Mouse (Mus musculus): ENCODE measurements around the gene Madcam1.
A peak's percentile ranks its signal among the peaks of the same experiment; 100 is the strongest.
"Not testable (repeated sequence)": the region's sequence is repeated elsewhere in the genome, so short reads cannot be mapped to it uniquely, and the experiment has no call there.

The Madcam1 gene

DNA sequence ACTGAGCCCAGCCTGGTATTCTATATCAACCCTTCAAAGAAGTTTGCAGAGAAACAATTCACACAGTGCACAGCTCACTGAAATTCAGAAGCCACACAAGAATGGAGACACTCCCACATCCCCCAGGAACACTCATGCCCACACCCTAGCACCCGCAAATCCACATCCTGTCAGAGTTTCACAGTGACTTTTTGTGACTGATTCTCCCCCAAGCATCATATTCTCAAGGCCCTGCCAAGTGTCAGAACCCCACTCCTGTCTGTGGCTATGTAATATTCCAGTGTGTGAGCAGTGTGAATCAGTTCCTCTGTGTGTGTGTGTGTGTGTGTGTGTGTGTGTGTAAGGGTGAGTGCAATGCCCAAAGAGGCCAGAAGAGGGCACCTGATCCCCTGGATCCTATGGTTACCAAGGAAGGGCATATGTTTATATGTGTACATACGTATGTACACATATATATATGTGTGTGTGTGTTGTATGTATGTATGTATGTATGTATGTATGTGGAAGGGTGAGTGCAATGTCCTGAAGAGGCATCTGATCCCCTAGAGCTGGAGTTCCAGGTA, 27.7 kb downstream of the Madcam1 start:
- no peaks in the 10 kb centered on the region; the same call in 1 of the 2 replicates for H3K36me3 ChIP-seq (ENCODE audit: control insufficient read depth, insufficient read depth, low read length, poor library complexity, severe bottlenecking)
- DNase-seq (ENCODE audit: low read depth, low spot score): peak; percentile 32
- H3K27me3 ChIP-seq (ENCODE audit: control insufficient read depth, insufficient read depth, low read length, poor library complexity, severe bottlenecking): no peaks in the 10 kb centered on the region

DNA sequence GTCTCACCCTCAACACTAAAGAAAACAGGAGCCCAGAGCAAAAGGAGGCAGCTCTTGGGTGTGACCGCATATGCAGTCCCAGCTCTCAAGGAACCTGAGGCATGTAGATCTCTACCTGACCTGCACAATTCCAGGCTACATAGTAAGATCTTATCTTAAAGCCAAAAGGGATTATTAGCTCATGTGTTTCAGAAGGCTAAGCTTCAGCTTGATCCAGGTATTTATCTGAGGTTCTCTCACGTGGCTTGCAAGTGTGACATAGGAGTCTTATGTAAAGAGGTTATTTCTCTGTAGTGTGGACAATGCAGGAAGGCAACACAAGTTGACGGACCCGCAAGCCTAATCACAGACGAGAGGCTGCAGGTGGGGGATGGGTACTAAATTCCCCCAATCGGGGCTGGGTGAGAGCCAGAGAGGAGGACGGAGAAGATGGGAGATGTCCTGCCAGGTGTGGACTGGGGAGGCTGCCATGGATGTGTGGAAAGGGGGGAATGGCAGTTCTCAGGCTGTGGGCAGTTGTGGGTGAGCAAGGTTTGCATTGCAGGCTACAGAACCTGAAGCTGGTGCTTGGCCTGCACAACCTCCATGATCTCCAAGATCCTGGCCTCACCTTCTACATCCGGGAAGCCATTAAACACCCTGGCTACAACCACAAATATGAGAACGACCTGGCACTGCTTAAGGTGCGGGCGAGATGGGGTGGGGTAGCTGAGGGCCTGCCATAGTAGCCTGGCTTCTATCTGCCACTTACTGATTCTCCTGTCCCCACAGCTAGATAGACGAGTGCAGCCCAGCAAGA, 29.4 kb downstream of the Madcam1 start:
- no peak for DNase-seq (ENCODE audit: low read depth, low spot score)
- Histone ChIP-seq H3K36me3 (ENCODE audit: control insufficient read depth, insufficient read depth, low read length, poor library complexity, severe bottlenecking) (no peaks in the 10 kb centered on the region), H3K27me3 (ENCODE audit: control insufficient read depth, insufficient read depth, low read length, poor library complexity, severe bottlenecking) (no peaks in the 10 kb centered on the region)

DNA sequence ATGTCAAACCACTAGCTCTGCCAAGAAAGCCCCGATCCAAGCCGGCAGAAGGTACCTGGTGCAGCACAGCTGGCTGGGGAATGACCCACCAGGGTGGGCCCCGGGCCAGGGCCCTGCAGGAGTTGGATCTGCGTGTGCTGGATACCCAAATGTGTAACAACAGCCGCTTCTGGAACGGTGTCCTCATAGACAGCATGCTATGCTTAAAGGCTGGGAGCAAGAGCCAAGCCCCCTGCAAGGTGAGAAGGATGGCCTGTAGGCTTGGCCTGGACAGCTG, 30.0 kb downstream of the Madcam1 start:
- H3K27me3 ChIP-seq (ENCODE audit: control insufficient read depth, insufficient read depth, low read length, poor library complexity, severe bottlenecking): no peaks in the 10 kb centered on the region
- H3K36me3 ChIP-seq (ENCODE audit: control insufficient read depth, insufficient read depth, low read length, poor library complexity, severe bottlenecking): no peaks in the 10 kb centered on the region
- no peak for DNase-seq (ENCODE audit: low read depth, low spot score)

DNA sequence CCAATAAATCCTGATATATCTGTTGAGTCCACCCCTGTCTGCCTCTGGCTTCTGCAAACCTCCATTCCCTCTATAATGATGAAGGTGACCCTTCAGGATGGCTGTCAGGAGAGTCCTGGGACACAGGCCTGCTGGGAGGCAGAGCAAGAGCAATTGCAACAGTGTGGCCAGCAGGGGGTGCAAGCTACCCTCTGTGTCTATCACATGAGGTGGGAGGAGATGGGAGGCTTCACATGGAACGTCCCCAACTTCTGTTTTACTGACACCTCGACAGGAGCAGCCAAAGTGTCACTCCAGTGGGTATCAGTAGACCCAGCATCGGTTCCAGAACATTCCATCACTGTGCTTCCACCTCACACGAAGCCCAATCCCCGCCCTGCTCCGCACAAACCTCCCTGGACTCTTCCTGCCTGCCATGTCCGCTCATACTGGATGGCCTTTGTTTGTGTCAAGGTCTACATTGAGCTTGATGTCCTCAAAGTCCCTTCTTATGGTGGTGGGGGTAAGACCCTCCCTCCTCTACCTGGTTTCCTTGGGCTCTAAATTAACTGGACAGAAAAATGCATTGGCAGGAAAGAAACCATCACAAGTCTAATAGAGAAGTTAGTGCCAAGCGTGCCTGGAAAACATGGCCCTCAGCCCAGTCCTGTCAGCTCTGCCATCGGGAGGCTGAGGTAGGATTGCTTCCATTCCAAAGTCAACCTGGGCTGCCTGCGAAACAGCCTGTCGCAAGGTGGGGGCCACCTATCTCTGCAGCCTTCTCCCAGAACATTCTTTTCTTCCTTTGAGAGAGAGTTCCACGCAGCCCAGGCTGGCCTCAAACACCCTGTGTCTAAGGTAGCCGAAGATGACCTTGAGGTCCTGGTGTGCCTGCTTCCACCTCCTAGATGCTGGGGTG, 31.1 kb downstream of the Madcam1 start:
- Histone ChIP-seq H3K27me3 (ENCODE audit: control insufficient read depth, insufficient read depth, low read length, poor library complexity, severe bottlenecking) (no peaks in the 10 kb centered on the region), H3K36me3 (ENCODE audit: control insufficient read depth, insufficient read depth, low read length, poor library complexity, severe bottlenecking) (no peaks in the 10 kb centered on the region)
- DNase-seq (ENCODE audit: low read depth, low spot score): peak; percentile 84

DNA sequence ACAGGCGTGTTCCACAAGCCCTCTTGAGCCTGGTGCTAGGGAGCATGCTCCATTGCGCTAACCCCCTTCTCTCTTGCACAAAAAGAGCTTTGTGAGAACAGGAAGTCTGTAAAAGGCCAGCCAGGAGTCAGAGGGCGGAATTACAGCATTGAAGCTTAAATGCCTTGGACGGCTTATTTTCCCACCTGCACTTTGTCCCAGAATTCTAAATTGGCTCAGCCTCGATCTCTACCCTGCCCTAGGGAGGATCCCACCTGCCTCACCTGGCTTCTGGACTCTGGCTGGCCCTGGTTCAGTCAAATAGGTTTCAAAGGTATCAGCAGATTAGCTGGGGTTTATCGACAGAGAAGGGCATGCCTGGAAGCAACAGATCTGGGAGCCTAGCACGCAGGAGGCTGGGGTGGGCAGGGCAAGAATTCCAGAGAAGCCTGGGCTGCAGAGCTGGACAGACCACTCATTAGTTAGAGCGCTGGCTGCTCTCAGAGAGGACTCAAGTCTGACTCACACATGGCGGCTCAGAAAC, 31.8 kb downstream of the Madcam1 start:
- Histone ChIP-seq H3K36me3 (ENCODE audit: control insufficient read depth, insufficient read depth, low read length, poor library complexity, severe bottlenecking) (no peaks in the 10 kb centered on the region), H3K27me3 (ENCODE audit: control insufficient read depth, insufficient read depth, low read length, poor library complexity, severe bottlenecking) (no peaks in the 10 kb centered on the region)
- DNase-seq (ENCODE audit: low read depth, low spot score): no peak

DNA sequence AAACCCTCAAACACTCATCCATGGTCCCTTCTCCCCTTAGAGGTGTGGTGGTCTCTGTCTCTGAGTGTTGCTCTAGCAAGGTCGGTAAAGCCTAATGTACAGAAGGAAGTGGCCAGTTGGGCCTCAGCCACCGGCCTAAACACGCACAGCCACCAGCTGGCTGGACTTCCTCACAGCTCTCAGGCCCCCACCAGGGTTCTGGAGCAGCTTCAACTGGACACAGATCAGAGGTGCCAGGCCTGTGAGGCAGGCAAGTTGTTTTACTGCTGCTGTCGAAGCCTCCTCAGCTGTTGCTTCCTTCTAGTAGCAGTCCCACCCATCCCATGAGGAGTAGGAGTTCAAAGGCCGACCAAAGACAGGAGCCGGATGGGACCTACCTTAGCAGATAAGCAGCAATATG, 33.6 kb downstream of the Madcam1 start:
- no peak for DNase-seq (ENCODE audit: low read depth, low spot score)
- no peaks in the 10 kb centered on the region for H3K36me3 ChIP-seq (ENCODE audit: control insufficient read depth, insufficient read depth, low read length, poor library complexity, severe bottlenecking)
- H3K27me3 ChIP-seq (ENCODE audit: control insufficient read depth, insufficient read depth, low read length, poor library complexity, severe bottlenecking): no peaks in the 10 kb centered on the region

DNA sequence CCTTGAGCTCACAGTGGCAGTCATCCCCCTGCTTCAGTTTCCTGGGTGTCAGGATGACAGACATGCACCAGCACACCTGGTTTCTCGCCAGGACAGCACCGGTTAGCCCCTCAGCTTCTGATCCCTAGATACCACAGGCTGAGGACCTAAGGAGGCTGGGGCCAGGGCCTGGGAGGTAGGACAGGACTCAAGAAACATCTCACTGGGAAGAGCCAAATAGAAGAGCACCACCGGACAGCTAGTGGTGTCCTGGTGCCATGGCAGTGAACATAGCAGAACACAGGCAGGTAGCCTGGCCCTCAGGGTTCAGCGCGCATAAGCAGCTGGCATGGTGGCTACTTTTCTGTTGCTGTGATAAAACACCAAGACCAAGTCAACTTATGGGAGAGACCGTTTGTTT, 34.1 kb downstream of the Madcam1 start:
- Histone ChIP-seq H3K36me3 (ENCODE audit: control insufficient read depth, insufficient read depth, low read length, poor library complexity, severe bottlenecking) (no peaks in the 10 kb centered on the region), H3K27me3 (ENCODE audit: control insufficient read depth, insufficient read depth, low read length, poor library complexity, severe bottlenecking) (no peaks in the 10 kb centered on the region)
- DNase-seq (ENCODE audit: low read depth, low spot score): no peak

DNA sequence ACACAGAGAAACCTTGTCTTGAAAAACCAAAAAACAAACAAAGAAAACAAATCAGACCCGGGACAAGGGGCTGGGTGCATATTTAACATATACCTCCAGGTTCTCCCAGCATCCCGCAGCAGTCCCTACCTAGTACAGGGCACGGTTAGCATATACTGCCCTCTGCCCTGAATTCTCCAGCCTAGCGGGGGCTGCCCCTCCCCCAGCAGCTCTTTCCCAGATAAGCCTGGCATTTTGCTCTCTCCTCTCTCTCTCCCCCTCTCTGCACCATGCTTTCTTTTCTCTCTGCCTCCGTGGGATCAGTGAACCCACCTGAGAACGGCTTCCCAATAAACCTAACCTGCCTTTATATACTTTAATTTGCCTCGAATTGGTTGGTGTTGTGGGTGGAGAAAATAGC, 36.3 kb downstream of the Madcam1 start:
- Histone ChIP-seq H3K36me3 (ENCODE audit: control insufficient read depth, insufficient read depth, low read length, poor library complexity, severe bottlenecking) (no peaks in the 10 kb centered on the region), H3K27me3 (ENCODE audit: control insufficient read depth, insufficient read depth, low read length, poor library complexity, severe bottlenecking) (no peaks in the 10 kb centered on the region)
- no peak for DNase-seq (ENCODE audit: low read depth, low spot score)

DNA sequence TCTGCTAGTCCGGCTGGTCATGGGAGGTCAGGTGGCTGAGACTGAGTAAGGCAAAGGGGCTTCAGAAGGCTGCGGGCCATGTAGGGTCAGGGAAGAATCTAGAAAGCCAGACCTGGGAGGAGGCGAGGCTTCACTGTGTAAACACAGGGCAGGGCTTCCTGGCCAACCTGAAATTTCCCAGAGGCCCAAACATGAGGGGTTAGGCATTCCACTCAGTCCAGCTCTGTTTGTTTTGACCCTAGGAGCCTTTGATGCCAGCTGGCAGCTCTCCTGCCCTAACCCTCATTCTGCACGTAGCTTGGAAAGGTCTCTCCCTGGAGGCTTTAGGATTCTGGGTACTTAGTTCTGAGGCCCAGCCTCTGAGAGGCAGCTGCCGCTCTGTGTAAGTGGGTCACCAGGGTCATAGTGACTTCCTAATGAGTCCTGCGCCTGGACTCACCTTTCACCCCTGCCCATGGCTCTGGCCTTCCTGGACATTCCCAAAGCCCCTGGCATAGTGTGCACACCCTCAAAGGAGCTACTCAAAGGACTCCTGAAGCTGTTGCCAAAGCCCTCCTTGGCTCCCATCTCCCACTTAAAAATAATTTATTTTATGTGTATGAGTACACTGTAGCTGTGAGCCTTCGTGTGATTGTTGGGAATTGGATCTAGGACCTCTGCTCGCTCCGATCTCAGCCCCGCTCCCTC, 37.2 kb downstream of the Madcam1 start:
- DNase-seq (ENCODE audit: low read depth, low spot score): no peak
- H3K27me3 ChIP-seq (ENCODE audit: control insufficient read depth, insufficient read depth, low read length, poor library complexity, severe bottlenecking): no peaks in the 10 kb centered on the region
- no peaks in the 10 kb centered on the region for H3K36me3 ChIP-seq (ENCODE audit: control insufficient read depth, insufficient read depth, low read length, poor library complexity, severe bottlenecking)

DNA sequence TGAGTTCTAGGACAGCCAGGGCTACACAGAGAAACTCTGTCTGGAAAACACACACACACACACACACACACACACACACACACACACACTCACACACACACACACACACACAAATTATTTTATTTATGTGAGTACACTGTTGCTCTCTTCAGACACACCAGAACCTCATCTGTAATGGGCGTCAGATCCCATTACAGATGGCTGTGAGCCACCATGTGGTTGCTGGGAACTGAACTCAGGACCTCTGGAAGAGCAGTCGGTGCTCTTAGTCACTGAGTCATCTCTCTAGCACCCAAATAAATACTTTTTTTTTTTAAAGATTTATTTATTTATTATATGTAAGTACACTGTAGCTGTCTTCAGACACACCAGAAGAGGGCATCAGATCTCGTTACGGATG, 38.6 kb downstream of the Madcam1 start:
- H3K36me3 ChIP-seq (ENCODE audit: control insufficient read depth, insufficient read depth, low read length, poor library complexity, severe bottlenecking); DNase-seq (ENCODE audit: low read depth, low spot score); H3K27me3 ChIP-seq (ENCODE audit: control insufficient read depth, insufficient read depth, low read length, poor library complexity, severe bottlenecking): not testable (repeated sequence)

DNA sequence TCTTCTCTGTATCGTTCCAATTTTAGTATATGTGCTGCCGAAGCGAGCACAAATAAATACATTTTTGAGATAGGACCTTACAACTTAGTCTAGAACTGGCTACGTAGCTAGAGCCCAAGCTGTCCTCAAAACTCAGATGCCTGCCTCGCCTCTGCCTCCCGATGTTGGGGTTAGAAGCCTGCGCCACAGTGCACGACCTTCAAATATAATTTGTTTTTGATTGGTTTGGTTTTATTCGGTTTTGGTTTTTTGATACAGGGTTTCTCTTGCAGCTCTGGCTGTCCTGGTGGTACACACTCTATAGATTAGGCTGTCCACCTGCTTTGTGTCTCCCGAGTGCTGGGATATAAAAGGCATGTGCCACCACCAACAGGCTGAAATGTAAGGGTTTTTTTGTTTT, 39.2 kb downstream of the Madcam1 start:
- H3K36me3 ChIP-seq (ENCODE audit: control insufficient read depth, insufficient read depth, low read length, poor library complexity, severe bottlenecking): no peaks in the 10 kb centered on the region
- H3K27me3 ChIP-seq (ENCODE audit: control insufficient read depth, insufficient read depth, low read length, poor library complexity, severe bottlenecking): no peaks in the 10 kb centered on the region
- DNase-seq (ENCODE audit: low read depth, low spot score): no peak

DNA sequence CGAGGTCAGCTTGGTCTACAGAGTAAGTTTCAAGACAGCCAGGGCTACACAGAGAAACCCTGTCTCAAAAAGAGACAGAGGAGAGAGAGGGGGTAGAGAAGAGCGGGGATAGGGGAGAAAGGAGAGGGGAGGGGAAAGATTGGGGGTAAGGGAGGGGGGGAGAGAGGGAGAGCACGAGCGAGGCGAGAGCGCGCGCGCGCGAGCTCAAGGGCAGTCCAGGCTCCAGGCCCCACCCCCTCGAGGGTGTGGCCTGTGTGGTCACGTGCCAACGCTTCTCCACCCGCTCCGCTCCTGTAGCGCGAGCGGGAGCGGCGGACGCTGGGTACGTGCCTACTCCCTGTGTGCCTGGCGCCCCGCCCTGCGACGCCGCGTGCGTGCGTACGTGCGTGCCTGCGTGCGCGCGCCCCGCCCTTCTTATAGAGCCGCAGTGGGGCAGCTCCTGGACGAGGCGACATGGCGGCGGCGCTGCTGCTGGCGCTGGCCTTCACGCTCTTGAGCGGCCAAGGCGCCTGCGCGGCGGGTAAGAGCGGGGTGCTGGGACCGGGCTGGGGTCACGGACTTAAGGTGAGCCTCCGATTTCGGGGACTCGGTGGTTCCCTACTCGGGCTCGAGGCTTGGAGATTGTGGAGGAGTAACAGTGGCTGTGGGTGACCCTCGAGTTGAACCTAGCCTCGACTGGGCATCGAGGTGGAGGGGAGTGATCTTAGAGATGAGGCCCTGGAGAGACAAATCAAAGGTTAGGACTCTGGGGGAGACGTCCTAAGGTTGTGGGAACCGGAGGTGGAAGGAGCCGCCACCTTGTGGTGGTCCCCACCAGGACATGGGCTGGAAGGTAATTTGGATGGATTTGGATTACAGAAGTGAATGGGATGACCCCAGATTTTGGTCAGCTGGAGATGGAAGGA, 40.0 kb downstream of the Madcam1 start, which contains the start of gene Bsg:
Gene Bsg, plus strand, starts transcription at position 427 of the 905 bp plus-strand sequence.
- DNase-seq (ENCODE audit: low read depth, low spot score): peak; percentile 99
- H3K27me3 ChIP-seq (ENCODE audit: control insufficient read depth, insufficient read depth, low read length, poor library complexity, severe bottlenecking): no peaks in the 10 kb centered on the region

DNA sequence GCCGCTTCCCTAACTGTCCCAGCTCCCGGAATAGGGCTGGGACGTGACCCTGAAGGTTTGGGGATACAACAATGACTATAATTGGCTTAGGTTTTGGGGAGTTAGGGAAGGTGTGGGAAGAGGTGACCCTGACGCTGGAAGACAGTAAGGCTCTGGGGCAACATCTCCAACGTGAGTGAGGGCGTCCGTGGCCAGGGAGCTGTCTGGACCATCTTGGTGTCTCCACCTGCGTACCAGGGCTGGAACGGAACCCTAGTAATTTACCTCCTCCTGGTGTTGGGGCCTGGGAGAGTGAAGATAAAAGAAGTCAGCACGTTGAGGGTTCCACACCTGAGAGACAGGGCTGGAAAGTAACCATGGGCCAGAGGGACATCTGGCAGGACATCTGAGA, 40.6 kb downstream of the Madcam1 start:
- peaks cover 2% of the 10 kb centered on the region; the same call in 1 of the 2 replicates for H3K36me3 ChIP-seq (ENCODE audit: control insufficient read depth, insufficient read depth, low read length, poor library complexity, severe bottlenecking)
- DNase-seq (ENCODE audit: low read depth, low spot score): no peak
- no peaks in the 10 kb centered on the region for H3K27me3 ChIP-seq (ENCODE audit: control insufficient read depth, insufficient read depth, low read length, poor library complexity, severe bottlenecking)

More for the DNA sequence above, 40.0 kb downstream of the Madcam1 start, which contains the start of gene Bsg:
- H3K36me3 ChIP-seq (ENCODE audit: control insufficient read depth, insufficient read depth, low read length, poor library complexity, severe bottlenecking): peaks cover 2% of the 10 kb centered on the region; the same call in 1 of the 2 replicates

DNA sequence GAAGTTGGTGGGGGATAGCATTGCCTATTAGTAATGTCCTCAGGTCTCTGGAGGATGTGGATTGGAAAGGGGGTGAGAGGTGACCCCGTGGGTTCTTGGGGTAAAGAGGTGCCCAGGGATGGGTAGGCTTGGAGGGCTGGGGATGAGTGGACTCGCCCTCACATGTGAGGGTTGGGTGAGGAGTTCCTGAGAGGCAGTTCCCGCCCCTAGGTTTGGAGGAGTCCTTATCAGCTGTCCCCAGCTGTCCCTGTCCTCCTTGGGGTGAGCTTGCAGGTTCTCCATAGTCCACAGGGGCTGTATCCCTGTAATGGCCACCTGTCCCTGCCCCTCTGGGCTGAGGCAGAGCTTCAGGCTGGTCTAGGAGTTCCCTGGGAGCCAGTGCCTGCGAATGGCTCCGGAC, 41.6 kb downstream of the Madcam1 start:
- Histone ChIP-seq H3K27me3 (ENCODE audit: control insufficient read depth, insufficient read depth, low read length, poor library complexity, severe bottlenecking) (no peaks in the 10 kb centered on the region), H3K36me3 (ENCODE audit: control insufficient read depth, insufficient read depth, low read length, poor library complexity, severe bottlenecking) (peaks cover 2% of the 10 kb centered on the region; the same call in 1 of the 2 replicates)
- no peak for DNase-seq (ENCODE audit: low read depth, low spot score)
